Mouse (Mus musculus) lung, postnatal 14 days (tissue): ENCODE results near the gene Disc1.

ENCODE experiments used
- DNase-seq: peaks from one replicate; pipeline ENCODE4 v3.0.0; 2021

The Disc1 gene

DNA sequence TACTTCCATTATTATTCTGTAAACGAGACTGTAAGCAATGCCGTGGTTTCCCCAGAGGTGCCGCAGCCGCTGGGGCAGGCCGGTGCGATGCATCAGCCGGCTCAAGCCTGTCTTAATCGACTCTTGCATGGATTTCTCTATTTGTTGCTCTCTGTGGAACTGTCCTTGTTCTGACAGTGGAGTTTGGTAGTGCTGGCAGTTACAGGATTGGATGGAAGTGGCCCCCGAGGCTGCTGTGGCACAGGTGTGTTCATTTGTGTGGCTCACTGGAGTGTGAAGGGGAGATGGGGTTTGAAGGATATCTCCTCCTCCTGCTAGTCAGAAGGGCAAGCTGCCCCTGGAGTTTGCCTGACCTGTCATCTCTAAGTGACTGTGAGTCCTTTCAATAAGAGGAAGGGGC is 171.3 kb downstream of the Disc1 start:
- no peak for DNase-seq

DNA sequence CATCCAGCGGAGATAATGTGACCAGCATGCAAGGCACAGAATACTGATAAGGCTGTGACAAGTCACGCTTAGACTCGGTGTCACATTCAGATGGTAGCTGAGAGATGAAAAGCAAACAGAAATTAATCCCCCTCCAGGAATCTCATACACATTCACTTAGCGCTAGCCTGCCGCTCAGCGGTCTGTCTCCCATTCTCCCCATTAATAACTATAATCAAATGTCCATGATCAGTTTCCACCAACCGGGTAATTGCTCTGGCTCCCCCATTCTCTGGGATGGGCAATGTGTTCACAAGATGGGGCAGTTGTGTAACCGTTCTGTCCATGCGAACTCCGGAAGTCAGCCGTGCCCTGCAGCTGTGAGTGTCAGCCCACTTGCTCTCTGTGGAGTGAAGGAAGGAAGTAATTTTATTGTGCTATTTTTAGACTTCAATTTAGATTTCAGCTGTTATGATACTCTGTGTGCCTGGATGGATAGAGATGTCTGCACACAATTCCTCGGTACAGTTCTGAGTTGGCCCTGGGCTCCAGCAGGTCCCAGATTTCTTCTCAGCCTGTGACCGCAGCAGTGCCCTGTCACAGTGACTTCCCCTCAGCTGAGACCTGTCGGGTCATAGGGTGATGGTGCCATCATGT is 173.1 kb downstream of the Disc1 start:
- peak; percentile 60 for DNase-seq

DNA sequence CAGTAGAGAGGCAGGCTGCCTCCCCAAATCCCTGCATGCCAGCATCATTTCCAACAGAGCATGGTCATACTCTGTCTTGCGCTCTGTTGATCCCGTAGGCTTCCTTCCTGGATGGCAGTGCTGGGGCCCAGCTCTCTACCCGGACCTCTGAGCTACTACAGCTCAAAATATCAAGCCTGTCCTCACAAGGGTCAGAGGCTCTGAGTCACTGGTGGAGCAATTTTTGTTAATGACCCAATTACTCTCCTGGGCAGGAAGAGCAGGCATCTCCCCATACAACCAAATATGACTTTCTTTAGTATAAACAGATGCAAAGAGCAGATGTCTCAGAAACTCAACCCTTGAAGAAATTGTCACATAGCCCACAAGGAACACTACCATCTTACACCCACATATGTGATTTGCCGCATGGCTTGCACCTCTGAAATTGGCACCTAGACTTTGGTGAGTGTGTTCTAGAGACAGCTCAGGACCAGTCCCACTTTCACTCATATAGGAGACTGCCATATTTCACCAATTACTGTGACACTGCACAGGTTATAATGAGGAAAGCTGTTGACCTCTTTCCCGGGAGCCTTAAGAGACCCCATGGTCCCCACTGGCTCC is 176.6 kb downstream of the Disc1 start:
- DNase-seq, result no peak

DNA sequence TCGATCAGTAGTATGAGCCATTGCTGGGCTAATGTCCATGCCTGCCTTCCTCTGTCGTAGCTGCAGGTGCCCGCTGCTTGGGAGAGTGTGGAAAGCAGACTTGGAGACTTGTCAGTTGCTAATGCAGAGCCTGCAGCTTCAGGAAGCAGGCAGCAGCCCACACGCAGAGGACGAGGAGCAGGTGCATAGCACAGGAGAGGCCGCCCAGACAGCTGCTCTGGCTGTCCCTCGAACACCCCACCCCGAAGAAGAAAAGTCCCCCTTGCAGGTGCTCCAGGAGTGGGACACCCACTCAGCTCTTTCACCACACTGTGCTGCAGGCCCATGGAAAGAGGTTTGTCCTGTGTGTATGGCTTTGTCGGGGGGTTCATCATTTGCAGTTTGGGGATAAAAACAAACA is 178.7 kb downstream of the Disc1 start:
- DNase-seq, result no peak

DNA sequence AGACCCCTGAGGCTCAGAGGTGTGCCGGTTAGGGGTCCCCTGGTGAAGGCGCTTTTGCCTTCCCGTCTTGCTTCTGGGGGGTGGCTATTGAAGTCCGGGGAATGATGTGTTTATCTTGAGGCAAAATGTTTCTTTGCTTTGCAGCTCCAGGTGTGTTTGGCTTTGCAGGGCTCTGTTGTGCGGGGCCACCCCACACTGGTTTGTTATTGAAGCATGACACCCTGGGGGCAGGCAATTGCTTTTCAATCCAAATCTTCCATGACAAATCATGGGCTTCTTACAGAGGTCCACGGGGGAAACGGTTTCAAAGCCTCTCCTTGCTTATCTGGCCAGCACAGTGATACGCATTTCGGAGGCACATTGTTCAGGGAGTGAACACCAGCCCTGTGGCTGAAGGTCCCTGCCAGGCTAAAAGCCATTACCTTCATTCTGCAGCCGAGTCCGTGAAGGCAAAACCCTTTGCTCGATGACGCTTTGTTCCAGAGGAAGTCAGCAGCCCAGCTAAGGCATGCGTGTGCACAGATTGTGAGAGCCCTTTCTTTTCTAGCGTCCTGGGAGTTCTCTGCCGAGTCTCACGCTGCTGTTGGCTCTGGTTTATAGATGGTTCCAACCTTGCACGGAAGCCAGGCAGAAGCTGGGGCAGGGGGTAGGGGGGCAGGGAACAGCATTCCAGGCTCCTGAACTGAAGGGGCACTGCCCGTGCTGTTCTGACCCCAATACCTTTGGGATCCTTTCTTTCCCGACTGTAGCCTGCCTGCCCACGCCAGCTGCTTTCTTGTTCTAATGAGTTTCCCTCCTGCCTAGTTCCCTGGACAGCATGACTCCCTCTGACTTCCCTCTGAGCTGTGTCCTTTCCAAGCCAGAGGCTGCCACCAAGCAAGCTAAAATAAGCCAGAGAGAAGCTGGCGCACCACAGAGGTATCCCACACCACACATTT is 182.2 kb downstream of the Disc1 start:
- no peak for DNase-seq

DNA sequence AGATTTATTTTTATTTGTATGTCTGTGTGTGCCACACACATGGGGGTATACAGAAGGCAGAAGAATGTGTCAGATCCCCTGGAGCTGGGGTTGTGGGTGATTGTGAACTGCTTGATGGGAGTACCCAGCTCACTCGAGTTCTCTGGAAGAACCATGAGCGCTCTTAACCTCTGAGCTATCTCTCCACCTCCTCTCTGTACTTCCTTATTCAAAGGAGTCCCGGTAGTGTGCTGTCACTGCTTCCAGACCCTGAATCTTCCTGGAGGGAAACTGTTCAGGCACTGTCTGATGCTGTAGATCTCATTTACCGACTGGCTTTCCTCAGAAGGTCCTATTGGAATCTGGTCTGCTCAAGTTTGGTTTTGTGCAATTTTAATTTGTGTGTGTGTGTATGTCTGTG is 186.8 kb downstream of the Disc1 start:
- DNase-seq, result no peak

DNA sequence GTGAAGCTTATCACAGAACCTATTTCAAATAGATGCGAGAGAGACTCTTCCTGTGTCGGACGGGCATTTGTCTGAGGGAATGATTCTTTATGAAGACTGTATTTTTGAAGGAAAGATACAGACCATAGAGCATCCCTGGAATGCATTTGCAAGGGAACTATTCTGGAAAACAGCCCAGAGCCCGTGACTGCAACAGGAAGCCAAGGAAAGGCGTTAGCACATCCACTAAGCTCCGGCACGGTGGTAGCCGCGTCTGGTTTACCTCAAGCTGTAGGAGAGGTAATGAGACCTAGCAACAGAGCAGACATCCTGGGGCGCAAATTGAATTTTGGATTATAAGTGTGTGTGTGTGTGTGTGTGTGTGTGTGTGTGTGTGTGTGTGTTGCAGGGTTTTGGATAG is 188.4 kb downstream of the Disc1 start:
- DNase-seq, result peak; percentile 30

DNA sequence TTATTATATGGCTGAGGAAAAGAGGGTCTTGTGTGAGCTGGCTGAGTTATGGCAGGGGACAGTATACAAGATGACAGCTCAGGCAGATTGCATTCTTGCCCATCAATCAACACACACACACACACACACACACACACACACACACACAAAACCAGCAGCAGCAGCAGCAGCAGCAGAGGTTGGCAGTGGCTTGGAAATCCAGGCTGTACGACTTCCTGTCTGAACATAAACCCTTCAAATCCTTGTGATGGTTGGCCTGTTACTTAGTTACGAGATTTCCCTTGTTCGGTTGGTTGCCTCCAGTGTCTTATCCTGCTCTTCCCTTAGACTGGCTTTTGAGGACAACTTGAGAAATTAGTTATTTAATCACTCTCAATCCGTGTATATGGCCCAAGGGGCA is 188.9 kb downstream of the Disc1 start:
- no peak for DNase-seq

DNA sequence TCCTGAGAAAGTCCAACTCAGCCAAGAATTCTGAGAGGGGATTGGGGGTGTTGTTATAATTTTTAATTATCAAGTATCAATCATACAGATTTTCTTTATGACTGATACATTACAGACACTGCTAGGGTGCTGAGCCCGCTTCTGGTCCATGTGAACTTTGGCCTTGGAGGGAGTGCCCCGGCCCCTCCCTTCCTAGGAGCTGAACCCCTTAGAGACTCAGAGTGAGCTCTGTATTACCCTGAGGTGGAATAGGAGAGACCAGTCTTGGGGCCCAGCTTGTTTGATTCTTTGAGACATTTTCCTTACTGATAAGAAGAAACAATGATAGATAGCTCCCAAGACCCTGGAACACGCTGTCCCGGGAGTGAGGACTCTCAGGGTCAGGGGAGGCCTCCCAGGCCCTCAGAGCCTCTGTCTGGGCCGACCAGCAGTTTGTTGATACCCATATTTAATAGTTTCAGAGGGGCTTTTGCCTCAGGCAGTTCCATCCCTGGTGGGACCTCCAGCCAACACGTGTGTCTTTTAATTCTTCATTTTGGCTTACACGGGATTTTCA is 192.8 kb downstream of the Disc1 start:
- no peak for DNase-seq

DNA sequence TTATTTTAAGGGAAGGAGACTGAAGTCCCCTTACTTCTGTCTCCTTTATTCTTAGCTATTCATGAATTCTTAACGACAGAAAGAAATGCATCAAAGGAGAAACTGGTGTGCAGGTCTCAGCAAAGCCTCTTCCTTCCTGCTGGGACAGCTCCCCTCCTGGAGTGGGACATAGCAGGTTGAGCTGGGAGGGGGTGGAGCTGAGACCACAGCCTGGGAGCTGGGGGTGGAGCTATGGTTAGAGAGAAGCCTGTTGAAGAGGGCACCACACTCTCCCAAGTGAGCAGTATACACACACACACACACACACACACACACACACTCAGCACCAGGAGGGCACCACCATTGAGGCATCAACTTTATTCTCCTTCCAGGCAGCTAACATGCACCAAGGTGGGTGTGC is 193.4 kb downstream of the Disc1 start:
- no peak for DNase-seq

DNA sequence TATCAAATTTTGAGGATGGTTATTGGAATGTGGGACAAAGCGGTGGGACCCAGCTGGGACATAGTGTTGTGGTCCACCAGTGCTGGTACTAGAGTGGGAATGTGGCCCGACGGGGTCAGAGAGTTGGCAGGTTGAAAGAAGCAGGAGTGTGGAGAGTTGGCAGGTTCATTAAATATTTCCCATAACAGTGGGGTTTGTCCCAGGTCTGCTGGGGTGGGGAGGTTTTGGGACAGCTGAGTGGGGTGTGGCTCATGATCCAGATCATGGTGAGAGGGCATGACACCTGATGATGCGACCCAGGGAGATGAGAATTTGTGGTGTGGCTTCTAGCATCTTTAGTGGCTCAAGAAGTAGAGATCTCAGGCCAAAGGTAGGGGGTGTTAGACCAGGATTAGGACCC is 199.0 kb downstream of the Disc1 start:
- no peak for DNase-seq

DNA sequence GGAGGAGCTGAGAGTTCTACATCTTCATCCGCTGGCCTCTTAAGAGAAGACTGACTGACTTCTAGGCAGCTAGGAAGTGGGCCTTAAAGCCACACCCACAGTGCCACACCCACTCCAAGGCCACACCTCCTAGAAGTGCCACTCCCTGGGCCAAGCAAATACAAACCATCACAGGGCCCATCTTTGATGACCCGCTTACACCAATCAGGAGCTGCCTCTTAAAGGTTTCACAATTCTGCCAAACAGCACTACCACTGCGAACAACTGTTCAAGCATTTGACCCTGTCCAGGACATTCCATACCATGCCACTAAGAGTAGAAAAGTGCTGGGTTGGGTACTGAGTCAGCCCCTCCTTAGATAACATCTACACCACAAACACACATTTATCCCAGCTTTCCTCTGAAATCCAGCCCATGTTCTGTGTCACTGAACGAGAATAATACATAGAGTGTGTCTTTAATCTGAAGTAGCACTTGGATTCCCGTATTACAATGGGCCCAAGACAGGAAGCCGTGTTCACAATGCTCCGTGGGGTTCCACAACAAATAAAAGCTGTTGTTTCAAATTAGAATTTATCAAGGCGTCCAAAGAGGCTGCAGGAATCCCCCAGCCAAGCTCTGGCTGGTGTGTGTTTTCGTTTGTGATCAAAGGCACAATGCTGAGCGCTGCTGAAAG is 199.6 kb downstream of the Disc1 start:
- peak; percentile 55 for DNase-seq

DNA sequence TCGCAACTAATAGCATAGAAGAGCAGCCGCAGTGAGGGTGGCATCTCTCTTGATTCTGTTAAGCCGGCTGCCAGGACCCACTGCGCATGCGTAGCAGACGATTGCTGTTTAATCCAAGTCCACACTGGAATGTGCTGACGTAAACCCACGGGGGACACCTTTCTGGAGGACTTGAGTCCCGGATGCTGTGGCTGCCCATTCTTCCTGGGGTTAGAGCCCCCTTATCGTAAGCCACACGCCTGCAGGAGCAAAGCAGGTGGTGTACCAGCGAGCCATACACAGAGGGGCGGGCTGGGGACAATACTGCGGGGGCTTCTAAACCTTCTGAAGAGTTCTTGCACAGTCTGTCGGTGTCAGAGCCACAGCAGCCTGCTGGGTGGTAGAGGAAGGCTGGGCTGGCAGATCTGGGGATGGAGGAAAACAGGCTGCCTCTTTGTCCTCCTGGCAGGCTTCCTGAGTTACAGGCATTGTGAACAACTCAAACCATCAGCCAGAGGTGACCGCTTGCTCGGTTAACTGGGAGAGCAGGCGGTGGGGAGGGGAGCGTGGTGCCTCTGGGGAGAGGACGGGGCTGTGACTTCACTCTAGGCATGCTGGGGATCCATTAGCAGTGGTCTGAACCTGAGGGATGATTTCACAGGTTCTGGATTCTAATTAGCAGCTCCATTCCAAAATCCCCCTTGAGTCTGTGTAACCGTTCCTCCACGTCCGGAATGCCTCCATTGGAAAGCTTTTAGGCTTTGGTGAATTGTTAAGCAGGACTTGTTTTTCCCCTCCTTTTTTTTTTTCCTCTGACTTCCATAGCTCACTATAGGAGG is 200.4 kb downstream of the Disc1 start:
- DNase-seq, result peak; percentile 87

DNA sequence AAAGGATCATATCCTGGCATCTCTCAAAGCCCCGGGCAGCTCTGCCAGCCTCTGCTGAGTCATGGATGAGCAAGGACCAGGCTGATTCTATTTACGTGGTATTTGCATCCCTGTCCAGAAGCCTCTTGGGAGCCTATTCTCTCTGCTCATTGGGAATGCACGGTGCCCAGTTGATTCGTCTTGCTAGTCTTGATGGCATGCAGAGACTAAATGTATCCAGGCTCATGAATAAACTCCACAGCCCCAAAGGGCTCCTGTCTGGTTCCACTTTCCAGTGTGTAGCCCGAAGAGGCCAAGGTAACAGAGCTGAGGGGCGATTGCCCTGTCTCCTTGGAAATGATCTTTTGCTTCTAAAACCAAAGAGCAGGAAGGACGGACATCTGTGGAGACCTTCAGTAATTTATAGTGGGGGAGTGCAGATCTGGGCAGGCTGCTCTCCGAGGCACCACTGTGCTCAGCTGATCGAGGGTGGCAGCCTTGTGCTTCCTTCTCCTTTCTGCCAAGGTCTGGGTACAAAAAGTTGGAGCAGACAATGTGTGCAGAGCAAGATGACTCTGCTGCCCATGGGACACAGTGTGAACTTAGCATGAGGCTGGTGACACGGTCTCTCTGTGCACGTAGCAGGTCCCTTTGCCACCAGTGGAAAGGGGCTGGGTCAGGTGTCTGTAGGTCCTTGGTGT is 201.2 kb downstream of the Disc1 start:
- no peak for DNase-seq

DNA sequence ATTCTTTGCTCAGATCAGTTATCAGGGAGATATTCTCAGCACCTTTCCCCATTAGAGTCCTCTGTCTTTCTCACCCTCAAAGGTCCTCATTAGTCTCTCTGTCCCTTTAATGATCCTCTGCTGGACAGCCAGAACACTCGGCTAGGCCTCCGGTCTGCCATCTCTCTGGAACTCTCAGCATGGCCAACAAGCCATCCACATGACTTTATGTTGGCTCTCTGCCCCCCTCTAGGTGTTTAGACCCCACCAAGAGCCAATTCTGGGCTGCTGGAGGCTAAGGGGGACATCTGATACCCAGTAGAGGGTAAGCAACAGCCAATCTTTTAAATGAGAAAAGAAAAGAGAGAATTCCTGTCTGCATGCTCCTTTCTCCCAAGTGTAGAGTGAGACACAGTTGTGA is 203.7 kb downstream of the Disc1 start:
- no peak for DNase-seq

DNA sequence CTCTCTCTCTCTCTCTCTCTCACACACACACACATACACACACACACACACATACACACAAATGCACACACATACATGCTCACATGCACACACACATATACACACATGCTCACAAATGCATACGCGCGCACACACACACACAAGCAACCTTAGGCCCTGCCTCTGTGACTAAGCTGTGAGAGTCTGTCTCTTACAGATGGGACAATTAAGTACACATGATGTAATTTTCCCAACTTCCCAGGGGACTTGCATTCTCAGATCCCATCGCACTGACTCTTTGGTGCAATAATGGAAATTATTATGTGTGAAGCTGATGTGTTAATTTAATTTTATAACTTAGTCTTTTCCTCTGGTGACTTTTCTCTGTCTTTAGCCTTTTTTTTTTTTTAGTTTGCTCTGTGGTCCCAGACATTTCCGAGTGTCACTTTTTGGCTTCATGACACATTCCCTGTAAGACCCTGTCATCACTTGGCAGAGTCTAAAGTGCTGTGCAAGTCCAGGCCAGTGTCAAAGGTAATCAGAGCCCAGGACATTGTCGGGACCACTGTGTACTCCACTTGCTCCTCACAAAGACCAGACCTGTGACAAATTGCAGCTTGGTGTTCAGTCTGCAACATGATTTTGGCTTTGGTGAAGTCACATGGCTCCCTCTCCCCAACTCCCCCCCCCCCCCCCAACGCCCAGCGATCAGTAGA is 205.0 kb downstream of the Disc1 start:
- DNase-seq, result no peak

DNA sequence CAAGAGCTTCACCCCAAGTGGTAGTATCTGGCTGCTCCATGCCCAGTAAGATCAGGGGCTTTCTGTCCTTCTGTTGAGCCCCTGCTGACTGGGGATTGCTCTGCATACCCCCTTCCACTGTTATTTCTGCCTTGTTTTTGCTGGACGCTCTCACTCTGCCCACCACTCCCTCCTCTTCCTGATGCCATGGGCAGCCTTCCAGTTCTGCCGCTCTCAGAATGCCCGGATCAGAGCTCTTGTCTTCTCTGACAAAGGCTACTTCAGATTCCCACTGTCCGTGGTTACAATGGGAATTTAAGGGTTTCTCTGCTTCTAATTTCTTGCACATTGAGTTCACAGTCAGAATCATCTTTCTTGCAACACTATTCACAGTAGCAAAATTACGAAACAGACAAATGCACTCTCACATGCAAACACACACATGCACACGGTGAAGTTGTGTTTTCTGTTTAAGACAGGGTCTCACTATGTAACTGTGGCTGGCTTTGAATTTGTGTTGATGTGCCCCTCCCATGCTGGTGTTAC is 214.2 kb downstream of the Disc1 start:
- DNase-seq, result peak; percentile 59

DNA sequence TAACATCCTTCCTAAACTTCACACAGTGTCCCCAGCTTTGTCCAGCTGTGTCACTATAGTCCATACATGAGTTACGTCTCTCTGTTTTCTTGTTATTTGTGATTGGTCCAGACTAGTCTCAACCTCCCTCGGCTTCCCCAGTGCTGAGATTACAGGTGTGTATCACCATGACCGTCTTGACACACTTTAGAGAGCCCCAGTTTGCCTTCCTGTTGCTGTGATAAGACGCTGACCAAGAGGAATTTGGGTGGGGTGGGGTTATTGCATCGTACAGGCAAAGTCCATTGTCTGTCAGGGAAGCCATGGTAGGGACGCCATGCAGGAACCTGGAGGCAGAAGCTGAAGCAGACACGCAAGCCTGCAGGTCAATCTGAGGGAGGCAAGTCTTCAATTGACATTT is 216.3 kb downstream of the Disc1 start:
- no peak for DNase-seq

DNA sequence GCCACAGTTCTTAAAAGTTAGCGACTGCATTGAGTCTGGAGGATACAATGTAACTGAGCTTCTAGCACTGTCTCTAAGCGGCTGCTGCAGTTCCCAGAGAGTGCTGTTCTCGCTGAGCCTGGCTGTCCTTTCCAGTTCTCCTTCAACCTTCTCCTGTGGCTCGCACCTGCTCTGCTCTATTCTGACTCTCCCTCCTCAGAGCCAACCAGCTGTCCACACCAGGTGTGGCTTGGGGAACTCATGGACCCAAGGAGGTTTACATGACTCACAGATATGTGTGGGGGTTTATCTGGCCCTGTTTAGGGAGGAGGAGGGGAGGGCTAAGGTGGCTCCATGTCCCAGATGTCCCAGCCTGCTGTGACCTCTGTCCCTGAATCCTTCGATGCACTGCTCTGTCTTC is 217.4 kb downstream of the Disc1 start:
- DNase-seq, result no peak

DNA sequence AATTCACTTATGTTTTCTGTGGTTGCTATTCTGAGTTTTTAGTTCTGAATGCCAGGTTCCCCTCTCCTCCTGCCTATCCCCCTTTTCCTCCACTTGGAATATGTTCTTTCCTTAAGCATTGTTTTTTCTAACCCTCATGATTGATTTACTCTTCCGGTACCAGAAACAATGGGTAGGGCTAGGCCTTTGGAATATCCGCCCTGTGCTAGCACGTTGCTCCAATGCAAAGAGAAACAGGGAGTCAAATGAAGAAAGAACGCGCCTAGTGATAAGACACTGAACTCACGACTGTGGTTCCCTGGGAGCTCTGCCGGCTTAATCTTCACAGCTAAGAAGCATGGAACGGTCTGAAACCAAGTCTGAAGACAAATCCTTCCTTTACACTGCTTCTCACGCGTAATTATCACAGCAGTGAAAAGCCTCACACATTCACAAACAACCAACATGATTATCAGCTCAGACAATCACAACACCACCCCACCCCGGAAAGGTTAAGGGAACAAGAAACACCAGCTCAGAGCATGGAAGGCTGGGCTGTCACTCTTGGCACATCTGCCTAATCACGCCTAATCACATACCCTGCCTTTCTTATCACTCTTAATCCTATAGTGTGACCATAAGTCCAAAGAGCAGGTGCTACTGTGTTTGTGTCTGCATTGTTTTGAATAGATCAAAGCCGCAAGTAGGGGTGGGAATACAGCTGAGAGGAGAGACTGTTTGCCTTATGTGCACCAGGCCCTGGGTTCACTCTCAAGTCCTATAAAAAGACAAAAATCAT is 218.3 kb downstream of the Disc1 start:
- no peak for DNase-seq
